ENCODE assay signal across 8 mouse cellular contexts in genomic region chr1:127017698-127018097, GRCm38 (mm10).
DNase-seq lines count a peak whose midpoint lies in the region; ATAC-seq lines count a peak whose summit lies in the region.

No protein-coding gene starts in this region.

- H3K4me2 ChIP-seq in heart, embryonic 12.5 days: no peak overlapping the region
- H3K4me2 ChIP-seq in midbrain, embryonic 11.5 days: no peak overlapping the region

- 70% methylated on average over 2 of the region's 2 CpGs for WGBS in heart, embryonic 12.5 days
- 65% methylated on average over 2 of the region's 2 CpGs for WGBS in midbrain, embryonic 10.5 days
- WGBS in midbrain, embryonic 11.5 days: 67% methylated on average over 2 of the region's 2 CpGs

- no peaks in the 10 kb centered on the region for H3K4me1 ChIP-seq in heart, embryonic 12.5 days (replicated peaks)
- H3K4me1 ChIP-seq in midbrain, embryonic 10.5 days: peaks cover 12% of the 10 kb centered on the region
- H3K4me1 ChIP-seq in midbrain, embryonic 11.5 days (ENCODE audit: control insufficient read depth, insufficient read depth, low read length): peaks cover 2% of the 10 kb centered on the region; the same call in 1 of the 2 replicates

- no peaks in the 10 kb centered on the region for H3K27me3 ChIP-seq in heart, embryonic 12.5 days (replicated peaks)
- H3K27me3 ChIP-seq in midbrain, embryonic 10.5 days (ENCODE audit: low read depth, poor library complexity, severe bottlenecking): no peaks in the 10 kb centered on the region
- no peaks in the 10 kb centered on the region for H3K27me3 ChIP-seq in midbrain, embryonic 11.5 days (ENCODE audit: control insufficient read depth, insufficient read depth, low read length)

- H3K4me3 ChIP-seq in heart, embryonic 12.5 days: no peak overlapping the region
- H3K4me3 ChIP-seq in midbrain, embryonic 10.5 days: no peak overlapping the region
- H3K4me3 ChIP-seq in midbrain, embryonic 11.5 days (ENCODE audit: low read depth, low read length): no peak overlapping the region

- no peak for ATAC-seq in heart, embryonic 12.5 days (ENCODE audit: insufficient number of reproducible peaks, low FRiP score)
- ATAC-seq in midbrain, embryonic 11.5 days (ENCODE audit: low FRiP score): no peak

- H3K27ac ChIP-seq in heart, embryonic 12.5 days (ENCODE audit: poor library complexity, severe bottlenecking): no peak overlapping the region
- no peak overlapping the region for H3K27ac ChIP-seq in midbrain, embryonic 10.5 days (replicated peaks)
- no peak overlapping the region for H3K27ac ChIP-seq in midbrain, embryonic 11.5 days (ENCODE audit: low read depth, low read length)

- H3K9me3 ChIP-seq in heart, embryonic 12.5 days (replicated peaks): no peaks in the 10 kb centered on the region
- H3K9me3 ChIP-seq in midbrain, embryonic 10.5 days (replicated peaks): no peaks in the 10 kb centered on the region
- no peaks in the 10 kb centered on the region for H3K9me3 ChIP-seq in midbrain, embryonic 11.5 days (ENCODE audit: control insufficient read depth, low read length)

- H3K9ac ChIP-seq in heart, embryonic 12.5 days: no peak overlapping the region
- H3K9ac ChIP-seq in midbrain, embryonic 11.5 days (ENCODE audit: low read length): no peak overlapping the region

- DNase-seq in heart, adult 11 months: peak; percentile 55
- DNase-seq in midbrain, embryonic 10.5 days (ENCODE audit: low spot score): peak; percentile 24
- no peak for DNase-seq in midbrain, embryonic 11.5 days (ENCODE audit: low spot score, missing footprints)
- peak; percentile 36 for DNase-seq in kidney, adult 9 months
- DNase-seq in right cerebral cortex, postnatal 10 days (ENCODE audit: low spot score in 2 of 2): peak; percentile 62 to 66
- no peak for DNase-seq in urinary bladder, postnatal 4 days (ENCODE audit: low spot score in 2 of 2)
- no peak for DNase-seq in gastrocnemius, postnatal 10 days

- H3K36me3 ChIP-seq in heart, embryonic 12.5 days: no peaks in the 10 kb centered on the region
- H3K36me3 ChIP-seq in midbrain, embryonic 10.5 days: no peaks in the 10 kb centered on the region
- no peaks in the 10 kb centered on the region for H3K36me3 ChIP-seq in midbrain, embryonic 11.5 days (ENCODE audit: control insufficient read depth, insufficient read depth, low read length)

Comparison
In these comparisons a context has a peak if more than half of its experiments do, and no peak if none do; other contexts are left out.
1. DNase-seq: peak in heart, adult 11 months (single experiment), midbrain, embryonic 10.5 days (single experiment), kidney, adult 9 months (single experiment) and right cerebral cortex, postnatal 10 days (2 of 2); none in midbrain, embryonic 11.5 days (single experiment), urinary bladder, postnatal 4 days (0 of 2) and gastrocnemius, postnatal 10 days (single experiment).